Comparison of ENCODE assay signal across 8 mouse cellular contexts in genomic region chr9:108290773-108291172, GRCm38 (mm10). TPM values are rescaled to one million over a fixed set of nuclear protein-coding genes. Genes with fewer than 3 reads are reported as not detected.
A peak's percentile ranks its signal among the peaks of the same experiment; 100 is the strongest.
DNase-seq lines count a peak whose midpoint lies in the region; ATAC-seq lines count a peak whose summit lies in the region.

No protein-coding gene starts in this region.

- H3K4me2 ChIP-seq in lung, embryonic 15.5 days = peak overlapping the region; percentile 69
- H3K4me2 ChIP-seq in limb, embryonic 11.5 days (ENCODE audit: low read depth, severe bottlenecking) = peak overlapping the region; percentile 65
- peak overlapping the region; percentile 74 for H3K4me2 ChIP-seq in neural tube, embryonic 15.5 days

- ATAC-seq in lung, embryonic 15.5 days (ENCODE audit: borderline replicate concordance, extremely low read depth, low FRiP score, low TSS enrichment) = no peak; the same call in 1 of the 2 replicates
- no peak for ATAC-seq in limb, embryonic 11.5 days (ENCODE audit: insufficient number of reproducible peaks, low FRiP score, low TSS enrichment, low read depth)
- peak; percentile 20; the same call in 1 of the 2 replicates for ATAC-seq in neural tube, embryonic 15.5 days (ENCODE audit: low FRiP score)

- peak overlapping the region; percentile 16; the same call in 1 of the 2 replicates for H3K27ac ChIP-seq in lung, embryonic 15.5 days
- H3K27ac ChIP-seq in forebrain, embryonic 10.5 days = peak overlapping the region; percentile 82
- no peak overlapping the region for H3K27ac ChIP-seq in limb, embryonic 11.5 days (replicated peaks; ENCODE audit: low read depth, low read length)
- peak overlapping the region; percentile 85 for H3K27ac ChIP-seq in neural tube, embryonic 15.5 days (replicated peaks)

- H3K36me3 ChIP-seq in lung, embryonic 15.5 days = no peaks in the 10 kb centered on the region
- peaks cover 19% of the 10 kb centered on the region for H3K36me3 ChIP-seq in forebrain, embryonic 10.5 days (replicated peaks)
- no peaks in the 10 kb centered on the region; the same call in 1 of the 2 replicates for H3K36me3 ChIP-seq in limb, embryonic 11.5 days (ENCODE audit: control insufficient read depth, insufficient read depth, low read length)
- peaks cover 25% of the 10 kb centered on the region for H3K36me3 ChIP-seq in neural tube, embryonic 15.5 days

- WGBS in lung, embryonic 15.5 days = 36% methylated on average over 6 of the region's 6 CpGs
- 53% methylated on average over 6 of the region's 6 CpGs for WGBS in forebrain, embryonic 10.5 days
- WGBS in limb, embryonic 11.5 days = 52% methylated on average over 6 of the region's 6 CpGs
- WGBS in neural tube, embryonic 15.5 days = 41% methylated on average over 6 of the region's 6 CpGs

- peak overlapping the region; percentile 58 for H3K9ac ChIP-seq in lung, embryonic 15.5 days
- H3K9ac ChIP-seq in limb, embryonic 11.5 days (ENCODE audit: low read length) = peak overlapping the region; percentile 47
- H3K9ac ChIP-seq in neural tube, embryonic 15.5 days (replicated peaks) = peak overlapping the region; percentile 70

- H3K4me1 ChIP-seq in lung, embryonic 15.5 days = peaks cover 7% of the 10 kb centered on the region
- H3K4me1 ChIP-seq in forebrain, embryonic 10.5 days = peaks cover 15% of the 10 kb centered on the region
- peaks cover 4% of the 10 kb centered on the region; the same call in 1 of the 2 replicates for H3K4me1 ChIP-seq in limb, embryonic 11.5 days (ENCODE audit: control insufficient read depth, insufficient read depth, low read length)
- peaks cover 15% of the 10 kb centered on the region for H3K4me1 ChIP-seq in neural tube, embryonic 15.5 days

- H3K9me3 ChIP-seq in lung, embryonic 15.5 days = no peaks in the 10 kb centered on the region
- H3K9me3 ChIP-seq in forebrain, embryonic 10.5 days = no peaks in the 10 kb centered on the region
- H3K9me3 ChIP-seq in limb, embryonic 11.5 days (ENCODE audit: control insufficient read depth, low read length) = no peaks in the 10 kb centered on the region
- no peaks in the 10 kb centered on the region for H3K9me3 ChIP-seq in neural tube, embryonic 15.5 days (replicated peaks)

- H3K27me3 ChIP-seq in lung, embryonic 15.5 days = no peaks in the 10 kb centered on the region
- H3K27me3 ChIP-seq in forebrain, embryonic 10.5 days (ENCODE audit: poor library complexity, severe bottlenecking) = no peaks in the 10 kb centered on the region
- H3K27me3 ChIP-seq in limb, embryonic 11.5 days (ENCODE audit: control insufficient read depth, insufficient read depth, low read length) = no peaks in the 10 kb centered on the region
- no peaks in the 10 kb centered on the region for H3K27me3 ChIP-seq in neural tube, embryonic 15.5 days (replicated peaks)

- no peak for DNase-seq in lung, postnatal 4 days
- DNase-seq in forebrain, embryonic 10.5 days (ENCODE audit: extremely low spot score, low spot score) = no peak
- DNase-seq in limb, embryonic 11.5 days (ENCODE audit: low spot score) = no peak
- DNase-seq in cerebellum, adult 9-10 months = no peak
- DNase-seq in layer of hippocampus, adult 11-12 months (ENCODE audit: low spot score) = no peak
- no peak for DNase-seq in embryo, embryonic 11 days

- peak overlapping the region; percentile 57 for H3K4me3 ChIP-seq in lung, embryonic 15.5 days
- H3K4me3 ChIP-seq in forebrain, embryonic 10.5 days = peak overlapping the region; percentile 64
- H3K4me3 ChIP-seq in limb, embryonic 11.5 days (ENCODE audit: low read depth, low read length) = peak overlapping the region; percentile 52
- H3K4me3 ChIP-seq in neural tube, embryonic 15.5 days (replicated peaks) = peak overlapping the region; percentile 65

RNA-seq across cellular contexts. Expression of gene Nicn1, which starts 0.5 kb away (rescaled TPM):
- polyA plus RNA-seq in lung, embryonic 15.5 days (2015; fragmentation: Nextera tagmentation; extraction: Ambion mirVana) = 32.5 and 37.2 TPM in 2 replicates
- 31.6 and 34.3 TPM in 2 replicates for polyA plus RNA-seq in forebrain, embryonic 10.5 days (2016; fragmentation: Nextera tagmentation; extraction: Ambion mirVana)
- 36.7 and 49.1 TPM in 2 replicates for polyA plus RNA-seq in limb, embryonic 11.5 days (2014; fragmentation: Nextera tagmentation; extraction: Ambion mirVana)
- 117 and 136 TPM in 2 replicates for polyA plus RNA-seq in neural tube, embryonic 15.5 days (2015; fragmentation: Nextera tagmentation; extraction: Ambion mirVana)

RNA-seq across cellular contexts. Expression of gene Amt, which starts 5.9 kb away (rescaled TPM):
- 19.7 and 20.5 TPM in 2 replicates for polyA plus RNA-seq in lung, embryonic 15.5 days (2015; fragmentation: Nextera tagmentation; extraction: Ambion mirVana)
- polyA plus RNA-seq in forebrain, embryonic 10.5 days (2016; fragmentation: Nextera tagmentation; extraction: Ambion mirVana) = 34.8 and 40.0 TPM in 2 replicates
- polyA plus RNA-seq in limb, embryonic 11.5 days (2014; fragmentation: Nextera tagmentation; extraction: Ambion mirVana) = 15.9 and 20.5 TPM in 2 replicates
- 24.2 and 30.5 TPM in 2 replicates for polyA plus RNA-seq in neural tube, embryonic 15.5 days (2015; fragmentation: Nextera tagmentation; extraction: Ambion mirVana)

RNA-seq across cellular contexts. Expression of gene Rhoa, which starts 15.2 kb away (rescaled TPM):
- 484 and 512 TPM in 2 replicates for polyA plus RNA-seq in lung, embryonic 15.5 days (2015; fragmentation: Nextera tagmentation; extraction: Ambion mirVana)
- 257 and 290 TPM in 2 replicates for polyA plus RNA-seq in forebrain, embryonic 10.5 days (2016; fragmentation: Nextera tagmentation; extraction: Ambion mirVana)
- polyA plus RNA-seq in limb, embryonic 11.5 days (2014; fragmentation: Nextera tagmentation; extraction: Ambion mirVana) = 249 and 319 TPM in 2 replicates
- 261 and 304 TPM in 2 replicates for polyA plus RNA-seq in neural tube, embryonic 15.5 days (2015; fragmentation: Nextera tagmentation; extraction: Ambion mirVana)

RNA-seq across cellular contexts. Expression of gene Tcta, which starts 15.2 kb away (rescaled TPM):
- polyA plus RNA-seq in lung, embryonic 15.5 days (2015; fragmentation: Nextera tagmentation; extraction: Ambion mirVana) = 29.6 and 35.5 TPM in 2 replicates
- polyA plus RNA-seq in forebrain, embryonic 10.5 days (2016; fragmentation: Nextera tagmentation; extraction: Ambion mirVana) = 13.4 and 13.8 TPM in 2 replicates
- 14.8 and 15.8 TPM in 2 replicates for polyA plus RNA-seq in limb, embryonic 11.5 days (2014; fragmentation: Nextera tagmentation; extraction: Ambion mirVana)
- polyA plus RNA-seq in neural tube, embryonic 15.5 days (2015; fragmentation: Nextera tagmentation; extraction: Ambion mirVana) = 49.2 and 52.0 TPM in 2 replicates

RNA-seq across cellular contexts. Expression of gene Dag1, which starts 27.0 kb away (rescaled TPM):
- polyA plus RNA-seq in lung, embryonic 15.5 days (2015; fragmentation: Nextera tagmentation; extraction: Ambion mirVana) = 100 and 110 TPM in 2 replicates
- 74.0 and 76.4 TPM in 2 replicates for polyA plus RNA-seq in forebrain, embryonic 10.5 days (2016; fragmentation: Nextera tagmentation; extraction: Ambion mirVana)
- 46.8 and 52.2 TPM in 2 replicates for polyA plus RNA-seq in limb, embryonic 11.5 days (2014; fragmentation: Nextera tagmentation; extraction: Ambion mirVana)
- 64.0 and 70.4 TPM in 2 replicates for polyA plus RNA-seq in neural tube, embryonic 15.5 days (2015; fragmentation: Nextera tagmentation; extraction: Ambion mirVana)
